Mouse (Mus musculus): ENCODE results near the gene Erg.
A peak's percentile ranks its signal among the peaks of the same experiment; 100 is the strongest.

The Erg gene

DNA sequence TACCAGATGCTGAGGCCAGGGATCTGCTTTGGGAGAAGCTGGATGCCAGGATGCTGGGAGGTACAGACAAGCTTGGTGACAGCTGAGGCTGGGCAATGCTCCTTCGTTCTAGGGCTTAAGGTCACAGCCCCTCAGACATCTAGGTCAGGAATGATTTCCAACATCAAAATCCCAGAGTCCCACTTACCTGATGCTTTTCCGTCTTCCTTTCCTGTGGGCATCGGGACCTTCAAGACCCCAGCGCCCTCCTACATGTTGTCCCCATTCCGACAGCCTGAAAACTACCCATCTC lies at the start of gene Erg:
Gene Erg (minus strand): TSS at position 283 of the 292 bp plus-strand sequence.
- DNase-seq = no peak

DNA sequence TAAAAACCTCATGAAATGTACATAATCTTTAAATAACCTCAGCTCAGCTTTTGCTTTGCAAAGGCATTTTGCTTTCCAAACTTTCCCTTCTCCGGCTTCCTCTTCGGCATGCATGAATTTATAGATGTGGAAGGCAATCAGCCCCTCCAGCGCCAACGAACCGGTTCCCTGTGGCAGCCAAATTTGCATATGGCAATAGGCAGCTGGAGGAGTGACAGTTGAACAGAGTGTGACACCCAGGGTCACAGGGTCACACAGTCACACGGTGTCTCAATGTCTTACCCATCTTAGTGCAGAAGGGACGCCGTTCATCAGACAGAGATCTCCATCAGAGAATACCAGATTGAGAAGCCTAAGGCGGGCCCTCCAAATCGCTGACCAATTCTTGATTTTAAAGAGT lies 45.4 kb upstream of the Erg start:
- DNase-seq = no peak

DNA sequence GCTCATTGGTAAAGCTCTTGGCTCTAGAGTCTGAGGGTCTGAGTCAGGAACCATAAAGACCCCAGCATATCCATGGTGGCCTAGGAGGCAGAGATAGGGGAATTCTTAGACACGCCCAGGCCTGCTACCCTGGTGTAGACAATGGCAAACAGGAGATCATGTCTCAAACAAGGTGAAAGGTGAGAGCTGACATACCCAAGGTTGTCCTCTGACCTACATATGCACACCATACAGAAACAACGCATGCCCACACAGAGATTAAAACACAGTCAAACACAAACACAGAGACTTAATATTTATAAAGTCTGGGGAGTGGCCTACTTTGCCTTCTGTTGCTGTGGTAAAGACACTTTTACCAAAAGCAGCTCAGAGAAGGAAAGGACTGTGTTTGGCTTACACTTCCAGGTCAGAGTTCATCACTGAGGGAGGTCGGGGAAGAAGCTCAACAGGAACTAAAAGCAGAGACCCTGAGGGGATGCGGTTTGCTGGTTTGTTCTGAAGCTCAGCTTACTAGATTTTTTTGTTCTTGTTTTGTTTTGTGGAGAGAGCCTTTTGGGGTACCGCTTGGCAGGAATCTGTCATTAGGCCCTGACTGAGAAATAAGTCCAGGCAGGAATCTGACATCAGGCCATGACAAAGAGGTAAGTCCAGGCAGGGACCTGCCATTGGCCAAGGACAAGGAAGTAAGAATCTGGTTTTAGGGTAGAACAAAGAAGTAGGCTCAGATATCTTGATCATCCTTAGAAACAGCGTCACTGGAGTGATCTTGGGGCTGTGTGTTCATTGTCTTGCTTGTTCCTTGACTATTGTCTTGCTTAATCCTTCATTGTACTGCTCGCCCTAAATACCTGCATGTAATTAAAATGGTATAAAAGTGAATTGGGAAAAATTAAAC lies 37.7 kb upstream of the Erg start:
- DNase-seq = no peak

DNA sequence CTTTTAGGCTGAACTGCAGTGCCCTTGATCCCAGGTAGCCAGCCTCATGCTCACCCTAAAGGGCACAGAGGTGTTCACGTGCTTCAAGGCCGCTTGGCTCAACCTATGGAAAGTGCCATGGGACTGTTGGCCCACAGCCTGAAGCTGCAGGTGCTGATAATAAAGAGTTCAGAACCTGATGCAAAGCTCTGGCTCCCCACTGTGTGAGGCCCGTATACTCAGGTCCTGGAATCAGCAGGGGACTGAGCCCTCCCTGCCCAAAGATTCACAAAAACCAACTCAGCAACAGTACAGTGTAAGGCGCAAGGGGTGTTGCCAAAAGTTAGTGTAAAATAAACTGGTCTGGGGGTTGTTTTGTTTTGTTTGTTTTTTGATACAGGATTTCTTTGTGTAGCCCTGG lies 36.7 kb upstream of the Erg start:
- DNase-seq = no peak

DNA sequence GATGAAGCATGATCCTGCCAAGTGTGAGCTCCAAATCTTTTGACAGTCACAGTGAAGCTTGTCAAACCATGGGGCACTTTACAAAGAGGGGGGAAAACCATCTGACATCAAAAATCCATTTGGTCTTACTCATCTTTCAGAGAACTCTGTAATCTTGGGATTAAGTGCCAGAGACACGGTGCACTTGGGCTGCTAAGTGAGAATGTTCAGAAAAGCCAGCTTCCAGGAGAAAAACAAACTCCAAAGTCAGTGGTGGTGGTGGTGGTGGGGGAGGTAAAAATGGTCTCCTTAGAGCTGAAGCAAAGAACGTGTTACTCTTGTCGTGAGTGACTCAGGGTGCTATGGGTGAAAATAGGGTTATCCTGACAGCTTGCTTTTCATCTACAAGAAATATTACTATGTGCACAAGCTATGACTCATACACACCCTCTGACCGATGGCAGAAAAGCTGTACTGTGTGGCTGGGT lies 33.5 kb upstream of the Erg start:
- DNase-seq = no peak

DNA sequence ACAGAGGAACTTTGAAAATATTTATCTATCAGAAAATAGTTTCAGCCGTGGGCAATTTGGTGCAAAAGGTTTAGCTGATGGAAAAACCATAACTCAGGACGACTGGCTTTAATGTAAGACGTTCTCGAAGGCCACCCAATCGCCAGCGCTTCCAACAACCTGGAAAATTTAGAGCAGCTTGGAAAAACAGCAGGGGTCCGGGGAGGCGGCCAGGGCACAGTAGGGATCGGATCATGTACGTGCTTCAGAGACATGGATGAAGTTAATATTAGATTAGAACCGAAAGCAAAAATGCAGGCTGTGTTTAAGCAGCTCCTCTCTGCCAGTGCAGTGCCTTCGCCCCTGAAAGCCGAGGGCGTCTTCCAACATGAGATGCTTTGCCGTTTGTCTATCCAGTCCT lies 31.8 kb upstream of the Erg start:
- DNase-seq = no peak

DNA sequence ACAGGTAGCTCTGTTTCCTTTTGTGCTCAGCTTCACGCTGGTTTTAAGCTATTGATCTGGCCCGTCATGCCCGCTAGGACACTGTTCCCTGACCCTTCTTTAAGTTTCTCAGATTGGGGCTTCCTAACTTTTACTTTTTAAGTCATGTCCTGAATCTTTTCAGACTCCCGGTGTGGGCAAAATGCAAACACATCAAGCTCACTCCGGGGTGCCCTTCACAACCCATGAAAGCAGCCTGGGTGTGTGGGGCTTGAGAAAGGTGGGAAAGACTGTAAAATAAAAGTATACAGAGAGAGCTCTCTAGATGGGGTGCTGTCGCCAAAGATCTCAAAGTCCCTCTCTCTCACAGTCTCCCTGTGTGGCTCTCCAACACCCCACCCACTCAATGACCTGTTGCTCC lies 31.3 kb upstream of the Erg start:
- DNase-seq = no peak

DNA sequence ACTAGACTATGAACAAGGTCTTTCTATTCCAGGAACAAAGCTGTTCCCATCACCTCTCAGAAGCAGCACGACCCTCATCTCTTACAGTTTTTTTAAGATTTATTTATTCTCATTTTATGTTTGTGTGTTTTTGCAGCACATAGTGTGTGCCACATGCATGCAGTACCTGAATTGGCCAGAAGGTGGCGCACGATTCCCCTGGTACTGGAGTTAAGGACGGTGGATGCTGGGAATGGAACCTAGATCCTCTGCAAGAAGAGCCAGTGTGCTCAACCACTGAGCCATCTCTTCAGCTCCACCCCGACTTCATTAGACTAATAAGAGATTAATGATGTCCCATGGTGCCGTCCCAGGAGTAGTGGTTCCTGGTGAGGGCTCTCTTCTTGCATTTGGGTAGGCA lies 29.2 kb upstream of the Erg start:
- DNase-seq = no peak

DNA sequence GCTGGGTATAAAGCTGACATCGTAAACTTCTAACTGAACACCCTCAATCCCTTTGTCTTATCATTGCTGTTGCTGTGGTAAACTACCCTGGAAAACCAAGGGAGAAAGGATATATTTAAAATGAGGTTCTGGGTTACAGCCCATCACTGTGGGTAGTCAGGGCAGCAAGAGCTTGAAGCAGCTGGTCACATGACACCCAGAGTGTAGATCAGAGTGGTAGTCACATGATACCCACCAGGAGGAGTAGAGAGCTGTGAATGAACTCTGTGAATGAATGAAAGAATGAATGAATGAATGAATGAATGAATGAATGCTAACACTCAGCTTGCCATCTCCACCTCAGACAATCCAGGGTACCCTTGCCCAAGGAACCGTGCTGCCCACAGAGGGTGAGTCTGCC lies 28.1 kb upstream of the Erg start:
- no peak for DNase-seq

DNA sequence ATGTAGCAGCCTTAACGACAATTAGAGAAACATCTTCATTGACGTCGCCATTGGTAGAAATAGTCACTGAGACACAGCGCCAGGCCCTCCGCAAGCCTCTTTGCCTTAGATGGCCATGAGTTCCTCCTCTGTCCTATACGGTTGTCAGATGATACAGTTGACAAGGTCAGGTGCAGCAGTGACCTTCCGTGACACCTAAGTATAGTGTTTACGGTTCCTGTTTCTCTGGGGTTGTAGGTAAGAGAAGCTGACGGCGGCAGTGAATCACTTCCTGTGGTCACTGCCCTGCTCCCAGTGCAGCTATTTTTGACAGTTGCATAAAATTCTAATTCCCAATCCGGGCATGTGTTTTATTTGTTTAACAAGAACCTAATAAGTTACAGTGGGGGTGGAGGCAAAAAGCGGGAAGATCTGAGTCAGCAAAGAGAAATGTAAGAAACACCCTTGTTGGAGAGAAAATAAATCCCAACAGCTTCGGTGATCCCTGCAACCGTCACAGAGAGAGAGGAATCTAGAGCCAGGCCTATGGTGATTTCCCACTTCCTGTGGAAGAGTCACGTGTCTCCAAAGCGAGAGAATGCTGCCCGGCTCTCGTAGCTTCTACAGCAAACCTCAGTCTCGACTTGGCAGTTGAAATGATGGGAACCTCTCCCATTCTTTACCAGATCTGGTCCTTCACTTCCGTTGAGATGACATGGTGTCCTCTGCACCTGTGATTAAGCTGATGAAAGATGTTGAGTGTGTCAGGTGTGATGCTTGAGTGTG lies 25.8 kb upstream of the Erg start:
- no peak for DNase-seq

DNA sequence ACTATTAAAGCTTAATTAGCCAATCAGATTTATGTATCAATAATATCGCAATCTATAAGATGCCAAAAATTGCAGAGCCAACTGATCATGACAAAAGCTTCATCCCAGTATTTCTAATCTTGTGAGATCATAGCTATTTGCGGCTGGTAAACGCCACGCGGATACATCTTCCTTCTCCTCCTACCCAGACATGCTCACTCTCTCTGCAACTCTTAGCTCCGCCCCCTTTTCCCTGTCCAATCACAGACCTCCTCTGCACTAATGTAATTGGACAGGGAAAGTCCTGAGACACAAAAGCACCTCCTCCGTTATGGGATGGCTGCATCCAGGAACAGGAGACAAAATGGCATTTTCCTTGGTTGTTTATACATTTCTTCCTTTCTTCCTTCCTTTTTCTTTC lies 22.2 kb upstream of the Erg start:
- no peak for DNase-seq

DNA sequence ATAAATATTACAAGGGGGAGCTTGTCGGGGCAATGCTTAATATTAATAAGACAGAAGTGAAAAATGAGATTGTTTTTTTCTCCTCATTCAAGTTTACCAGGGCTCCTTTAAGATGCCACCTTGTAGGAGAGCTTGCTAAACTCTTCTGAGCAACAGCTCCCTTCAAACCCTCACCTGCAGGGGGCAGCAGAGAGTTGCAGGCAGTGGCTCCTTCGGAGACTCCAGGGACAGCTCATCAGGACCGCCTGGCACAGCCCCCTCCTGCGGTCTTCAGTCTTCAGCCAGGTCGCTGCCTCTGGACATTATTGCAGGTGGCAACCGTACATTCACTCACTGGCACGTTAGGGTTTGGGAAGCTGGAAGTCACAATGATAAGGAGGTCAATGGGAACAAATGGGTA lies 18.9 kb upstream of the Erg start:
- DNase-seq = peak; percentile 26

DNA sequence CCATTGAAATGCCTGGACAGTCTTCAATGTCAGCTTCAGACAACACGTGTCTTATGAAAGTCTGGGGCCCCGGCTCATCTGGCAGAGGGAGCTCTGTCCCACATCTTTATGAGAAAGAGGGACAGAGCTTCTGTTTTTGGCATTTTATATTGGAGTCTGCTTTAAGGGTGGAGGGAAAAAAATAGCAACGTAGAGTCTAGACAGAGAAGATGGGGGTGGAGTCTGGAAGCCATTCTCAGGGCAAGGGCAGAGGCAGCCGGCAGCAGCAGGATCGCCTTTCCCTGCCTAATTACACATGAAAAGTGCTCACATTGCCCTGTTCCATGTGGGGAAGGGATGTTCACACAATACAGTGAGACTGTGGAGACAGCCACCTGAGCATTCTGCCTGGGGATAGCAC lies 16.1 kb upstream of the Erg start:
- no peak for DNase-seq

DNA sequence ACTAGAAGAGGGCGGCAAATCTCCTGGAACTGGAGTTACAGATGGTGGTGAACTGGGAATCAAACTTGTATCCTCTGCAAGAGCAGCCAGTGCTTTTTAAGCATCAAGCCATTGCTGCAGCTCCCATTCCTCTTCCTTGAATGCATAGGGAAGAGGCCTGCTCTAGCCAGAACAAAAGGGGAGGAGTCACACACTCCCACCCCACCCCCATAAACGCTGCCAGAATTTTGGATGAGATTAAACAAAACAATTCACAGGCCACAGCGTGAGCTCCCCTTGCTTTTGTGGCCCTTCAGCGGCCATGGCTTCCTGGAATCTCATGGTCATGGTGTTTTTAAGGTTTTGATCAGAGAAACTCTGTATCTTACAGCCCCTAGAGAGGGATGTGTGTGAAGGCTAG lies 15.4 kb upstream of the Erg start:
- no peak for DNase-seq

DNA sequence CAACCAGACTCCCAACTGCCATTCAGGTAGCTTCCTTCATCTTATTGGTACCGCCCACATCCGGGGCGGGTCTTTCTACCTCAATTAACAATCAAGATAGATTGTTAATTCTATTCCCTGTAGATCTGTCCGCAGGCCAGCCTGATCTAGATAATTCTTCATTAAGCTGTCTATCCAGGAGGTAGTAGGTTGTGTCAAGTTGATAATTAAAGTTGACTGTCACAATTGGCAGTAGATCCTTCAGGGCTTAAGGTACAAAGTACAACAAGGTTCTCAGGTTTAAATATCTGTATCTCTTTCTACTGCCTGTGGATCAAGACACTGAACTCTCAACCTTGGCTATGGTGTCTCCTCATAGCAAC lies 14.8 kb upstream of the Erg start:
- DNase-seq = no peak

DNA sequence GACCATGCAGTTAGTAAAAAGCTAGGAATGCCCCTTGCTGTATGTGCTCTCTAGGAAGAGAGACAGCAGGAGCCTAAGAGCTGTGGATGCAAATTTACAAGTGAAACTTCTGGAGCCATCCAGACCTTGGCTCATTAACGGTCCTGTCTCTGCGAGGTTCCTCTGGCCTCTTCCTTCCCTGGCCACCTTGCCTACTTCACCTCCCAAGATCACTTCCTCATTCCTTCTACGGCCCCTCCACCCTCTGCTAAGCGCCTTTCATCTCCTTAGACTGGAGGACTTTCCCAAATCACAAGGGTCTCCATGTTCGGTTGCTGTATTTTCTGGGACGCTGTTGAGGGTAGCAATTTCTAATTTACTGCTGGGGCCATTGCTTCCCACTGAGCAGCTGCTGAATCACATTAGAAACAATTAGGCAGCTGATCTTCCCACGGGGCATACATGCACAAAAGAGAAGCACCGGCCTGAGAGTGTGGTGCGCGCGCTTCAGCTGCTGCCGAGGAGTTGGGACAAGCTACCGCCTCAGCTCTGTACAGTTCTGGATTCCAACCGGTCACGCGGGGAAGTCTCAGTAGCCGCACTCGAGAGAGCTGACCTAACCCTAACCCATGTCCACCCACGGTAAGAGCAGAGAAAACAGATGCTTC lies 14.3 kb upstream of the Erg start:
- no peak for DNase-seq

DNA sequence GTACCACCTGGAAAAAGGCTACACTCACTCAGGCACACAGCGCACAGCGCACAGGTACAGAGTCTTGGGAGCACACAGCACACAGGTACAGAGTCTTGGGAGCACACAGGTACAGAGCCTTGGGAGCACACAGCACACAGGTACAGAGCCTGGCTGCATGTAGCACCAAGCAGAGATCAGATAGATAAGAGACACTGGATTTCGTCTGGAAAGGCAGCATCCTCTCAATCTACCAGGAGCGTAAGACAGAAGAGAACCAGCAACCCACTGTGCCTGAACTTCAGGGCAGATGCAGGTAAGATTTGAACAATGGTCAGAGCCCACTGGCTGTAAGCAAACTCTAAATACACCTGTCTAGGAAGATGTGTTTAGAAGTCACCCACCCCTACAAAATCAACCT lies 12.5 kb upstream of the Erg start:
- no peak for DNase-seq

DNA sequence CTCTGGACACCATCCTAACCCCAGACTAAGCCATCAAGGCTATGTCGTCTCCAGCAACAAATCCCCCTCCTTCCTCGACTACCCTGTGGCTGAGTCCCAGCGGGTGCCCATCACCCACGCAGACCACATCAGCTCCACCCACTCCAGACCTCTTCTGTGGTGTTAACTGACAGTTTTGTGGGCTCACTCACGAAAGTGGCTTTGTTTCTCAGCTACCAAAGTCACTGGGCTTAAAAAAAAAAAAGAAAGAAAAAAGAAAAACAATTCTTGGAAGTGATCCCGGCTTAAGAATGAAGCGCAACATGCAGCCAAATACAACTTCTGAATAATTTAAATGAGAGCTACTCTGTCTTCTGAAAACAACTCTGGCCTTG lies 11.2 kb upstream of the Erg start:
- DNase-seq = no peak

DNA sequence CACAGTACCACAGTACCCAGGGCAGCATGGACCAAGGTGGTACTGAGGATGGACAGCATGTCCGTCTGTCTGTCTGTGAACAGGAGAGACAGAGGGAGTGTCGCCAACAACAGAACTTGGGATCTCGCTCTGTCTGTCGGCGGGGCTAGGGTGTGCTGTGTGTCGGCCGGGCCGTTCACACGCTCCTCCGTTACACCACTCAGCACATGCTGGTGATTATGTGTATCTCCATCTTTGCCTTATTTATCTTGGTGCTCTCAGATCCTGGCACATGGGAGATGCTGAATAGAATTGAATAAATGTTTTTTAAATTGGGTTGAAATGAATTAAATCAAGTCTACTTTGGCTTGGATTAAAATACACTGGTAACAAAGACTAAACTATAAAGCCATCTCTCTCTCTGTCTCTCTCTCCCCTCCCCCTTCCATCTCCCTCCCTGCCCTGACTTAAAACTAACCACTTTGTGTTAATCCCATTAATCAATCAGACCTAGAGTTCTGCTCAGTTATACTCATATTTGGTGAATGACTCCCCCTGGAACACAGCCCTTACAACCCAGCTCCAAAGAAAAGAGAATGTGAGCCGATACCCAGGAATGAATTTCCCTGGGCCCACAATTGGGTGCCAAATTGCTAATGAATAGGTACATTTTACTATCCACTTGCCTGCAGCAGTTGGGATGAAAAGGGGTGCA lies 10.6 kb upstream of the Erg start:
- no peak for DNase-seq

DNA sequence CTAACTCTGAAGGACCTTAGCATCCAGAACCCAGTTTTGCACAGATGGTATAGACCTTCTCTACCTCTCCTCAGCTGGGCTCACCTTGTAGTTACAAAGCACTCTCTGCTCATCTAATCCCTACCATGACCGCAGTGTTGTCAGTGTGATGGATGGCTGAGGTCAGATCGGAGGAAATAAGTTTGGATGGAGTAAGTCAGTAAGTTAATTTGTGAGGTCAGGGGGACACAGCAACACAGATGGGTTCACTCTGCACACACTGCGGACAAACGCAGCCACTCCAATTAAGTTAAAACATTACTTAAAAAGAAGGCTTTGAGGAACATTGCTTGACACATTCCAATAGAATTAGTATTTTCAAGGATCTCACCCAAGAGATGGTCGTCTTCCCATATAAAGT lies 2.5 kb upstream of the Erg start:
- DNase-seq = no peak

DNA sequence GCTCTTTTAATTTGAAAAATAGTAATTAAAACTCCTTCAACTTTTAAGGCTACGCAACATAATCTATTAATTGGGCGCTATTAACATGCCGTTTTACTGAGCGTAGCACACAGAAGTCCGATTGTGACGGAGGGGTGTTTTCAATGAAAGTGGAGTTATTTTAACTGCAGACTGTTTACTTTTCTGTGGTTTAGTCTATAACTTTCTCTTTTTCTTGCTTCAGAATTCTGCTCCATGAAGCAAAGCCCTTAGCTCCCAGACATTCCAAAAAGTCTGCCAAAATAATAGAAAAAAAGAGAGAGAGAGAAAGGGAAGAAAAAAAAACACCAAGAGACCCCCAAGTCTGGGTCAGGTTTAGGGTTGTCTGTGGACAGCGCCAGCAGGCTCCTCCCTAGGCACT lies 333 bp upstream of the Erg start:
- no peak for DNase-seq

DNA sequence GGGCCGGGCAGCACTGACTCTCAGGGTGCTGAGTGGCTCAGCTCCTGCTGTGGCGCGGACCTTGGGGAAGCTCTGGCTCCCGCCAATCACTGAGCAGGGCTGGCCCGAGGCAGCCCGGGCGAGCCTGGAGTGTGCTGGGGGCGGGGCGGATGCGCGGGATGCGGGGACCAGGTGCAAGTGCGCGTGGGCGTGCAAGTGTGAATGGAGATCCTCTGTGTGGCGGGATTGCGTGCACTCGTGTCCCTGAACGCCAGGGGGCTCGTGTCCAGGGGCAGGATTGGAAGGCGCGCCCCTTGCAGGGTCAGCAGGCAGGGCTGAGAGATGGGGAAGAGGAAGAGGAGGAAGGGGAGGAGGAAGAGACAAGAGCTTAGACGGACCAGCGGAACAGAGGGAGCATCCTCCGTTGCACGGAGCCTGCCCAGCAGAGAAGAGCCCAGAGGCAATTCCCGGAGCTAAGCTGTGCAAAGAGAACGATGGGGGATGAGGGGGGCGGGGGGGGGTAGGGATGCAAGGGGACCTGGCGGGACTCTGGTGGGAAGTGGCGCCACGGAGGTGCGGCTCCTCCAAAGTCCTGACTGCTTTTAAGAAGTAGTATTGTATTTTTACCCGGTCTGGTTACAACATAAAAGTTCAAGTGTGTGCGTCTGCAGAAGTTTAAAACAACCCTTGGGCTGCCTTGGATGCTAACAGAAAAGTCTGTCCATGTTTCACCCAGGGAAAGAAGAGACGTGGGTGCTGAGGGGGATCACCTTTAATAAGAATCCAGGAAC lies 667 bp downstream of the Erg start:
- no peak for DNase-seq
